Mouse (Mus musculus) stomach, embryonic 15.5 days (tissue): ENCODE results near the gene Poglut1. TPM values are rescaled to one million over a fixed set of nuclear protein-coding genes. Genes with fewer than 3 reads are reported as not detected.
"Not testable (repeated sequence)": the region's sequence is repeated elsewhere in the genome, so short reads cannot be mapped to it uniquely, and the experiment has no call there.

ENCODE experiments used
- ATAC-seq: fragments of 200-750 bp; cut with Nextera tagmentation; 2 replicates; pipeline ENCODE4 v1.8.0; 2017; ENCODE audit warnings: low read depth, moderate number of reproducible peaks, moderate TSS enrichment; ENCODE audit not compliant: insufficient read depth, low FRiP score
- H3K27ac ChIP-seq: fragments of 300-500 bp; sonication (generic); 2 replicates; pipeline ENCODE4 v1.5.1; 2015; ENCODE audit warnings: mild to moderate bottlenecking, inconsistent platforms
- H3K27me3 ChIP-seq: fragments of 300-500 bp; sonication (generic); replicated peaks from 2 replicates; pipeline ENCODE4 v1.6.1; 2015; ENCODE audit warnings: inconsistent platforms
- H3K36me3 ChIP-seq: fragments of 300-500 bp; sonication (generic); 2 replicates; pipeline ENCODE4 v1.6.1; 2015; ENCODE audit warnings: inconsistent platforms
- H3K4me1 ChIP-seq: fragments of 300-500 bp; sonication (generic); 2 replicates; pipeline ENCODE4 v1.6.1; 2015; ENCODE audit warnings: inconsistent platforms
- H3K4me2 ChIP-seq: fragments of 300-500 bp; sonication (generic); 2 replicates; pipeline ENCODE4 v1.6.1; 2015; ENCODE audit warnings: mild to moderate bottlenecking, inconsistent platforms
- H3K4me3 ChIP-seq: fragments of 300-500 bp; sonication (generic); replicated peaks from 2 replicates; pipeline ENCODE4 v1.5.1; 2015; ENCODE audit warnings: inconsistent platforms
- H3K9ac ChIP-seq: fragments of 300-500 bp; sonication (generic); 2 replicates; pipeline ENCODE4 v1.6.1; 2015; ENCODE audit warnings: inconsistent platforms
- H3K9me3 ChIP-seq: fragments of 300-500 bp; sonication (generic); 2 replicates; pipeline ENCODE4 v1.6.1; 2016; ENCODE audit warnings: inconsistent platforms
- WGBS: fragments of 180-500 bp; shearing (Covaris S2); methylation state at CpG from one replicate; pipeline ENCODE4 v1.1.7; 2015; 5-methylcytosine and 5-hydroxymethylcytosine counted together
- polyA plus RNA-seq: library from polyadenylated mRNA; unstranded; fragments of >200 nt; fragmentation: Nextera tagmentation; extraction: Ambion mirVana; gene quantifications from 2 replicates; pipeline ENCODE4 v1.2.1, GENCODE M21; 2015

Gene Poglut1
- polyA plus RNA-seq, 1 experiment from 2014 or later, result 41.8 TPM

DNA sequence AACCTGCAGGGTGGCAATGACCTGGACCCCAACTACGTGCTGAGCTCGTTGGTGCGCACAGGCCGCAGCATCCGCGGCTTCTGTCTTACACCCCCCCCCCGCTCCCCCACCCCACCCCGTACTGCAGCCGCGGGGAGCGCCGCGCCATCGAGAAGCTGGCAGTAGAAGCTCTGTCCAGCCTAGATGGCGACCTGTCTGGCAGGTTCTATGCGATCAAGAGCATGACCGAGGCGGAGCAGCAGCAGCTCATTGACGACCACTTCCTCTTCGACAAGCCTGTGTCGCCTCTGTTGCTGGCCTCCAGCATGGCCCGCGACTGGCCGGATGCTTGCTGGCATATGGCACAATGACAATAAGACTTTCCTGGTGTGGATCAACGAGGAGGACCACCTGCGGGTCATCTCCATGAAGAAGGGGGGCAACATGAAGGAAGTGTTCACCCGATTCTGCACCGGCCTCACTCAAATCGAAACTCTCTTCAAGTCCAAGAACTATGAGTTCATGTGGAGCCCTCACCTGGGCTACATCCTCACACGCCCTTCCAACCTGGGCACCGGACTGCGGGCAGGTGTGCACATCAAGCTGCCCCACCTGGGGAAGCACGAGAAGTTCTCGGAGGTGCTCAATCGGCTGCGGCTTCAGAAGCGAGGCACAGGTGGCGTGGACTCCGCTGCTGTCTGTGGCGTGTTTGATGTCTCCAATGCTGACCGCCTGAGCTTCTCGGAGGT, 66.3 kb downstream of the Poglut1 start:
- 0 out of 2 replicates have a peak, but pooled peaks cover 13% of the 10 kb centered on the region for H3K27me3 ChIP-seq
- H3K4me3 ChIP-seq, result peak overlapping the region; percentile 36
- peak; percentile 31; the same call in 1 of the 2 replicates for ATAC-seq
- H3K36me3 ChIP-seq, result no peaks in the 10 kb centered on the region
- WGBS, result 25% methylated on average over 42 of the region's 42 CpGs
- H3K27ac ChIP-seq, result no peak overlapping the region
- H3K9ac ChIP-seq, result no peak overlapping the region
- no peaks in the 10 kb centered on the region for H3K9me3 ChIP-seq
- H3K4me2 ChIP-seq, result peak overlapping the region; percentile 62
- peaks cover 6% of the 10 kb centered on the region for H3K4me1 ChIP-seq

DNA sequence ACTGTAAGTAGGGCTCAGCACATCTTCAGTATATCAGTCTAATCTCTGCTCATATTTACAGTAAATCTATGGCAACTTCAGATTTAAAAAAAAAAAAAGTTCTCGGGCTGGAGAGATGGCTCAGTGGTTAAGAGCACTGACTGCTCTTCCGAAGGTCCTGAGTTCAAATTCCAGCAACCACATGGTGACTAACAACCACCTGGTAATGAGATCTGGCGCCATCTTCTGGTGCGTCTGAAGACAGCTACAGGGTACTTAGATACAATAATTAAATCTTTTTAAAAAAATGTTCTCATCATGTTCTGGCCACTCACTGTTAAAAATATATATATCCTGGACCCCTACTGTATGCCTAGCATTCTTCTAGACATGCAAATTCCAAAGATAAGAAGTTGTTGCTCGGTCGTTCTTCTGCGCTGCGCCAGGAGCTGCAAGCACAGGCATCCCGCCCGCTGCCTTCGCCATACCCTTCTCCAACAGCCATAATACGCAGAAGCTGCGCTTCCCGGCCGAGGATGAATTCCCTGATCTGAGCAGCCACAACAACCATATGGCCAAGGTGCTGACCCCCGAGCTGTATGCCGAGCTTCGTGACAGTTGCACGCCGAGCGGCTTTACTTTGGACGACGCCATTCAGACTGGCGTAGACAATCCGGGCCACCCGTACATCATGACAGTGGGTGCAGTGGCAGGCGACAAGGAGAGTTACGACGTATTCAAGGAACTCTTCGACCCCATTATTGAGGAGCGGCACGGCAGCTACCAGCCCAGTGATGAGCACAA, 67.1 kb downstream of the Poglut1 start:
- no peaks in the 10 kb centered on the region for H3K9me3 ChIP-seq
- peak overlapping the region; percentile 36 for H3K4me3 ChIP-seq
- ATAC-seq, result no peak
- 0 out of 2 replicates have a peak, but pooled peaks cover 13% of the 10 kb centered on the region for H3K27me3 ChIP-seq
- peak overlapping the region; percentile 62 for H3K4me2 ChIP-seq
- peaks cover 6% of the 10 kb centered on the region for H3K4me1 ChIP-seq
- no peak overlapping the region for H3K27ac ChIP-seq
- no peak overlapping the region for H3K9ac ChIP-seq
- WGBS, result 20% methylated on average over 32 of the region's 32 CpGs
- no peaks in the 10 kb centered on the region for H3K36me3 ChIP-seq

DNA sequence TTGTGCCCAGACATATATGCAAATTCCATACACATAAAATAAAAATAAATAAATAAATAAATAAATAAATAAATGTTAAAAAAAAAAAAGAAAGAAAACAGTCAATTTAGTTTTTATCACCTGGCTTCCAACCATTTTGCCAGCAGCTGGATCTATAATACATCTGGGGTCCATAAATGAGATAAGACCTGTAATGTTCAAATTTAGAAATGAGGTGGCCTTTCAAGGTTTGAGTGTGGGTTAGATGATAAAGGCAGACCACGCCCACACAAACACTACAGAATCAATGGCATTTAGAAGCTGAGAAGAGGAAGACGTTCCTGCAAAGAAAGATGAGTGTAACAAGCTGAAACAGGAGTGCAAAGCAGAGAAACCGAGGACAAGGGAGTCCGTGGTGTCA, 68.7 kb downstream of the Poglut1 start:
- 68% methylated on average over 4 of the region's 4 CpGs for WGBS
- H3K4me1 ChIP-seq, result peaks cover 11% of the 10 kb centered on the region
- H3K4me2 ChIP-seq, result no peak overlapping the region
- H3K9me3 ChIP-seq, result no peaks in the 10 kb centered on the region
- no peak overlapping the region for H3K4me3 ChIP-seq
- H3K27ac ChIP-seq, result no peak overlapping the region
- H3K36me3 ChIP-seq, result no peaks in the 10 kb centered on the region
- 0 out of 2 replicates have a peak, but pooled peaks cover 13% of the 10 kb centered on the region for H3K27me3 ChIP-seq
- ATAC-seq, result no peak
- H3K9ac ChIP-seq, result no peak overlapping the region

DNA sequence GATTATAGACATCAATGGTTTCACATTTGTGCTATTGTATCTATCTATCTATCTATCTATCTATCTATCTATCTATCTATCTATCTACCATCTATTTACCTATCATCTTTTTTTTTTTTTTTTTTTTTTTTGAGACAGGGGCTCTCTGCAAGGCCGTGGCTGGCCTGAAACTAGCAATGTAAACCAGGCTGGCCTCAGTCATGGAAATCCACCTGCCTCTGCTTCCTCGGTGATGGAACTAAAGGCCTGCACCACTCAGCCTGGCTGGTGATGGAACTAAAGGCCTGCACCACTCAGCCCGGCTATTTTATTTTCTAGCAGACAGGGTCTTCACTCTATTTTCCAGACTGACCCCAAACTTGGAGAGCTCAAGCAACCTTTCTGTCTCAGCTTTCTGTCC, 71.8 kb downstream of the Poglut1 start:
- H3K9me3 ChIP-seq, result no peaks in the 10 kb centered on the region
- H3K36me3 ChIP-seq, result no peaks in the 10 kb centered on the region
- H3K9ac ChIP-seq, result no peak overlapping the region
- 0 out of 2 replicates have a peak, but pooled peaks cover 6% of the 10 kb centered on the region for H3K27me3 ChIP-seq
- no peak overlapping the region for H3K27ac ChIP-seq
- H3K4me1 ChIP-seq, result peaks cover 9% of the 10 kb centered on the region
- H3K4me2 ChIP-seq, result no peak overlapping the region
- H3K4me3 ChIP-seq, result no peak overlapping the region
- 89% methylated on average over 3 of the region's 3 CpGs for WGBS
- ATAC-seq, result no peak

DNA sequence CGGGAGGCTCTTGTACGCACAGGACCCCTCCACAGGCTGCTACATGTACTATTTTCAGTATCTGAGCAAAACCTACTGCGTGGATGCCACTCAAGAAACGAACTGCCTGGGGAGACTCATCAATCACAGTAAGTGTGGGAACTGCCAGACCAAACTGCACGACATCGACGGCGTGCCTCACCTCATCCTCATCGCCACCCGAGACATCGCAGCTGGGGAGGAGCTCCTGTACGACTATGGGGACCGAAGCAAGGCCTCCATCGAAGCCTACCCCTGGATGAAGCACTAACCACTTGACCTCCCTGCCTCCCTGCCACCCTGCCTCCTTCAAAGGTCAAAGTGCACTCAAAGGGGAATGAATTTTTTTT, 72.8 kb downstream of the Poglut1 start:
- Histone ChIP-seq H3K4me3 (peak overlapping the region; percentile 37), H3K4me2 (peak overlapping the region; percentile 74)
- H3K27ac ChIP-seq, H3K4me1 ChIP-seq, H3K27me3 ChIP-seq, ATAC-seq, H3K9me3 ChIP-seq, H3K9ac ChIP-seq, H3K36me3 ChIP-seq: not testable (repeated sequence)
- WGBS, result 26% methylated on average over 14 of the region's 14 CpGs

DNA sequence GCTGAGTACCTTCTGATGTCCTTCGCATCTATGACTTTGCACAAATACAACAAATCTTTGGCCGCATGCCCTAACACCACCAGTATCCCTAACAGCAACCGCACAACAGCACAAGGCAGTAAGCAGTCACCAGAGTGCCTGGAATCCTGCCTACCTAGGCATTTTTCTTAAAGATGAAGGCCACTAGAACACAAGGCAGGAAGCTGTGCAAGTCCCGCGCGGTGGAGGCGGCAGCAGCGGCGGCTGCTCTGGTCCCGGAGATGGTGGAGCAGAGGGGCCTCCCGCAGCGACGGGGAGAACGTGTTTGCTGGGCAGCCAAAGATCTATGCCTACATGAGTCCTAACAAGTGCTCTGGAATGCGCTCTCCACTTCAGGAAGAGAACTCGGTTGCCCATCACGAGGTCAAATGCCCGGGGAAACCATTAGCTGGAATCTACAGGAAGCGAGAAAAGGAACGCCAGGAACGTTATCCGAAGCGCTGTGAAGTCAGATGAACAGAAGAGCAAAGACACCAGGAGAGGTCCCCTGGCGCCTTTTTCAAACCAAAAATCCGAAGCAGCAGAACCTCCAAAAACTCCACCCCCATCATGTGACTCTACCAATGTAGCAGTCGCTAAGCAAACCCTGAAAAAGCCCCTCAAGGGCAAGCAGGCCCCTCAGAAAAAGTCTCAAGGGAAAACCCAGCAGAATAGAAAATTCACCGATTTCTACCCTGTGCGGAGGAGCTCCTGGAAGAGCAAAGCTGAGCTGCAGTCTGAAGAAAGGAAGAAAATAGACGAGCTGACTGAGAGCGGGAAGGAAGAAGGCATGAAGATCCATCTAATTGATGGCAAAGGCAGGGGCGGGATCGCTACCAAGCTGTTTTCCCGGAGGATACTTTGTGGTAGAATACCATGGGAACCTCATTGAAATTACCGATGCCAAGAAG, 73.5 kb downstream of the Poglut1 start:
- no peaks in the 10 kb centered on the region for H3K9me3 ChIP-seq
- peak overlapping the region; percentile 37 for H3K4me3 ChIP-seq
- no peaks in the 10 kb centered on the region for H3K27me3 ChIP-seq
- WGBS, result 8% methylated on average over 34 of the region's 34 CpGs
- peak; percentile 47; the same call in 1 of the 2 replicates for ATAC-seq
- H3K4me1 ChIP-seq, result 0 out of 2 replicates have a peak, but pooled peaks cover 6% of the 10 kb centered on the region
- no peak overlapping the region for H3K9ac ChIP-seq
- H3K36me3 ChIP-seq, result no peaks in the 10 kb centered on the region
- peak overlapping the region; percentile 74 for H3K4me2 ChIP-seq
- H3K27ac ChIP-seq, result no peak overlapping the region

DNA sequence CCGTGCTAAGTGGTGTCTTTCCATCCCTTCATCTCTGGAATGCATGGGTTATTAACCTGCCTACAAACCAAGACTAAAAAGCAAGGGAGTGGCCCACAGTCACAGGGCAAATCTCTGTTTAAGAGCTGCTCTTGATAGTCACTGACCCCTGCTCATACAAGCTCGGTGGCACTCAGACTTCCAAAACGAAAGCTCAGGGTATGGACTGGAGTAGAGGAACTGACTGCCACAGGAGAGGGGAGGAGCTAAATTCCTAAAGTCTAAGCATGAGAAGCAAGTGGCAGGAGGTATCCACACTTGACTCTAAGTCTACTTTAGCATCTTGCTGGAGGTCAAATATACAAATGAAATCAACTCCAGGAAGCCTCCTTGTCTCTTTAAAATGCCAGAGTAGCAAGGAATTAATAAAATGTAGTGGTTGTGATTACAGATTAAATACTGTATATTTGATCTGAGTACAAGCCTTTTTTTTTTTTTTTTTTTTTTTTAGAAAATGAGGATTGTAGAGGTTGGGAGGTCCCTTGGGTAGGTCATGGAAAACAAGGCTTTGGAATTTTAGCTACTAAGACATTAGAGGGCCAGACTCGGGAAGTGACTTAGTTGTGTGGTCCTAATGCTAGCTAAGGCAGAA, 74.3 kb downstream of the Poglut1 start:
- Histone ChIP-seq H3K27ac (no peak overlapping the region), H3K9ac (no peak overlapping the region), H3K27me3 (no peaks in the 10 kb centered on the region), H3K4me1 (0 out of 2 replicates have a peak, but pooled peaks cover 6% of the 10 kb centered on the region), H3K36me3 (no peaks in the 10 kb centered on the region), H3K4me2 (peak overlapping the region; percentile 74; the same call in 1 of the 2 replicates), H3K9me3 (no peaks in the 10 kb centered on the region), H3K4me3 (0 out of 2 replicates have a peak overlapping the region, but pooled peaks have one; percentile 37)
- 42% methylated on average over 4 of the region's 4 CpGs for WGBS
- ATAC-seq, result no peak; the same call in 1 of the 2 replicates

Other genes starting within 250 kb of the Poglut1 start
- 0.09 and 0.14 TPM in 2 replicates for gene Maats1, start 208.1 kb downstream of the Poglut1 start, polyA plus RNA-seq
- gene Cox17, start 203.3 kb downstream of the Poglut1 start, polyA plus RNA-seq, result 181 and 190 TPM in 2 replicates
- not detected in 2 replicates for gene Gm21987, start 203.2 kb downstream of the Poglut1 start, polyA plus RNA-seq
- gene Popdc2, start 188.0 kb downstream of the Poglut1 start, polyA plus RNA-seq, result 9.9 and 13.7 TPM in 2 replicates
- gene Pla1a, start 117.1 kb downstream of the Poglut1 start, polyA plus RNA-seq, result 3.2 and 5.8 TPM in 2 replicates
- 77.1 and 80.4 TPM in 2 replicates for gene Adprh, start 97.6 kb downstream of the Poglut1 start, polyA plus RNA-seq
- gene Cd80, start 94.7 kb downstream of the Poglut1 start, polyA plus RNA-seq, result 0.36 and 0.55 TPM in 2 replicates
- 25.3 and 27.3 TPM in 2 replicates for gene Timmdc1, start 27.6 kb downstream of the Poglut1 start, polyA plus RNA-seq
- gene Tmem39a, start 8.4 kb upstream of the Poglut1 start, polyA plus RNA-seq, result 90.8 and 103 TPM in 2 replicates
- gene Arhgap31, start 163.0 kb upstream of the Poglut1 start, polyA plus RNA-seq, result 9.8 and 10.1 TPM in 2 replicates
- gene B4galt4, start 192.0 kb upstream of the Poglut1 start, polyA plus RNA-seq, result 21.1 and 21.8 TPM in 2 replicates